Mouse (Mus musculus): Measurements from ENCODE around the gene Ephb1.

DNA sequence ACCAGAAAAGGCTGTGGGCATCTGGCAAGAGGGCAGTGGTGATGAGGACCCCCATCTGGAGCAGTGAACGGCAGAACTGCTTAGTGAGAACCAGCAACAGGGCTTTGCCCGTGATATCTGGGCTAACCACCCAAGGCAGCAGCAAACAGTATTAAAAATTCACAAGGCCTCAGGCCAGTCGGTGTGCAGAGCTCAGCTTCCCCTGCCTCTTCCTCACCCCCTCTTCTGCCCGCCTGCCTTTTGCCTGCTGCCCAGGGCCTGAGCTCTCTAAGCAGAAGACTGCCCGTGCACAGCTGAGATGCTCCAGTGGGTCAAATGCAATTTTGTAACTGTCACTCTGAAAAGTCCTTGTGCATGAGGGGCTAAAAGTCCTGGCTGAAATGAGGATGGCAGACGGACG, 358.3 kb downstream of the Ephb1 start:
- TF ChIP-seq POLR2A (IDR thresholded peaks at IDR 0.05; ENCODE audit: low read depth, low read length) (no peak), CTCF (conservative IDR thresholded peaks at IDR 0.05; ENCODE audit: insufficient read depth, insufficient read length, low read depth, low read length) (no peak)
